Mouse (Mus musculus) lung, postnatal 0 days (tissue): ENCODE data around the gene Gm45021. TPM values are rescaled to one million over a fixed set of nuclear protein-coding genes. Genes with fewer than 3 reads are reported as not detected.
A peak's percentile ranks its signal among the peaks of the same experiment; 100 is the strongest.

ENCODE experiments used
- ATAC-seq: fragments of 200-750 bp; cut with Nextera tagmentation; 2 replicates; pipeline ENCODE4 v1.8.0; 2017; ENCODE audit warnings: moderate library complexity
- DNase-seq: peaks from one replicate; pipeline ENCODE4 v3.0.0-alpha.2; 2016; ENCODE audit warnings: low spot score
- H3K27ac ChIP-seq: fragments of 300-500 bp; sonication (generic); 2 replicates; pipeline ENCODE4 v1.5.1; 2014; ENCODE audit warnings: antibody characterized with exemption, mild to moderate bottlenecking, low read length, mixed read lengths
- H3K27me3 ChIP-seq: fragments of 300-500 bp; sonication (generic); replicated peaks from 2 replicates; pipeline ENCODE4 v1.6.1; 2014; ENCODE audit warnings: low read length, mixed read lengths; ENCODE audit not compliant: insufficient read depth
- H3K36me3 ChIP-seq: fragments of 300-500 bp; sonication (generic); 2 replicates; pipeline ENCODE4 v1.6.1; 2014; ENCODE audit warnings: low read length, mixed read lengths; ENCODE audit not compliant: insufficient read depth
- H3K4me1 ChIP-seq: fragments of 300-500 bp; sonication (generic); 2 replicates; pipeline ENCODE4 v1.6.1; 2014; ENCODE audit warnings: antibody characterized with exemption, low read depth, low read length, mixed read lengths; ENCODE audit not compliant: insufficient read depth
- H3K4me2 ChIP-seq: fragments of 300-500 bp; sonication (generic); replicated peaks from 2 replicates; pipeline ENCODE4 v1.6.1; 2014; ENCODE audit warnings: low read depth, mild to moderate bottlenecking, low read length, moderate library complexity, mixed read lengths
- H3K4me3 ChIP-seq: fragments of 300-500 bp; sonication (generic); 2 replicates; pipeline ENCODE4 v1.5.1; 2014; ENCODE audit warnings: low read depth, low read length
- H3K9ac ChIP-seq: fragments of 300-500 bp; sonication (generic); replicated peaks from 2 replicates; pipeline ENCODE4 v1.6.1; 2014; ENCODE audit warnings: low read depth, mild to moderate bottlenecking
- H3K9me3 ChIP-seq: fragments of 300-500 bp; sonication (generic); 2 replicates; pipeline ENCODE4 v1.6.1; 2016; ENCODE audit warnings: low read length, mixed read lengths
- CTCF ChIP-seq: IDR thresholded peaks from 2 replicates; pipeline ENCODE4 v1.5.1; 2016; ENCODE audit warnings: antibody characterized with exemption, mild to moderate bottlenecking
- EP300 ChIP-seq: IDR thresholded peaks from 2 replicates; pipeline ENCODE4 v1.6.1; 2016; ENCODE audit warnings: antibody characterized with exemption, mild to moderate bottlenecking, control low read depth
- WGBS: fragments of 180-500 bp; shearing (Covaris S2); extraction: QIAGEN DNeasy Blood & Tissue Kit; methylation state at CpG from one replicate; pipeline ENCODE4 v1.1.7; 2014; 5-methylcytosine and 5-hydroxymethylcytosine counted together
- polyA plus RNA-seq: library from polyadenylated mRNA; unstranded; fragments of >200 nt; fragmentation: Nextera tagmentation; extraction: Ambion mirVana; gene quantifications from 2 replicates; pipeline ENCODE4 v1.2.1, GENCODE M21; 2015

Gm45021 gene
- polyA plus RNA-seq, 1 experiment from 2014 or later: not detected

DNA sequence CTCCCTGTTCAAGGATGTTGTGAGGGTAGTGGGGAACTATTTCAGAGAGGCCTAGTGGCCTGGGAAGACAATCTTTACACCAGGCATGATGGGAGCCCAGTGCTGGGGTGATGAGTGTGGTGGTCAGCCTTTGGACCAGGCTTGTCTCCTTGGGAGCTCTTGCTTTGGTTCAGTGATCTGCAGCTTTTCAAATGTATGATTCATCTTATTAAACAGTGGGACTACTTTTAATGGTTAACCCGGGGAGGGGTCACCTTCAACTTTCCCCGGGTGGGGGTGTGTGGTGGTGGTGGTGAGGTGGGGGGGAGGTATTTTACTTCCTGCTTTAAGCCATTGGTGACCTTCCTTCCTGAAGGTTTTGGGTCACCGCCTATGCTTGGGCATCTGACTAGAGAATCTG, 39.0 kb downstream of the Gm45021 start:
- WGBS: 69% methylated on average over 3 of the region's 3 CpGs
- Histone ChIP-seq H3K27ac (no peak overlapping the region), H3K4me1 (peaks cover 8% of the 10 kb centered on the region), H3K27me3 (peaks cover 8% of the 10 kb centered on the region; the same call in 1 of the 2 replicates), H3K36me3 (no peaks in the 10 kb centered on the region), H3K9me3 (no peaks in the 10 kb centered on the region), H3K4me2 (no peak overlapping the region), H3K9ac (no peak overlapping the region), H3K4me3 (no peak overlapping the region)
- TF ChIP-seq CTCF (no peak), EP300 (no peak)
- no peak for DNase-seq
- no peak for ATAC-seq

DNA sequence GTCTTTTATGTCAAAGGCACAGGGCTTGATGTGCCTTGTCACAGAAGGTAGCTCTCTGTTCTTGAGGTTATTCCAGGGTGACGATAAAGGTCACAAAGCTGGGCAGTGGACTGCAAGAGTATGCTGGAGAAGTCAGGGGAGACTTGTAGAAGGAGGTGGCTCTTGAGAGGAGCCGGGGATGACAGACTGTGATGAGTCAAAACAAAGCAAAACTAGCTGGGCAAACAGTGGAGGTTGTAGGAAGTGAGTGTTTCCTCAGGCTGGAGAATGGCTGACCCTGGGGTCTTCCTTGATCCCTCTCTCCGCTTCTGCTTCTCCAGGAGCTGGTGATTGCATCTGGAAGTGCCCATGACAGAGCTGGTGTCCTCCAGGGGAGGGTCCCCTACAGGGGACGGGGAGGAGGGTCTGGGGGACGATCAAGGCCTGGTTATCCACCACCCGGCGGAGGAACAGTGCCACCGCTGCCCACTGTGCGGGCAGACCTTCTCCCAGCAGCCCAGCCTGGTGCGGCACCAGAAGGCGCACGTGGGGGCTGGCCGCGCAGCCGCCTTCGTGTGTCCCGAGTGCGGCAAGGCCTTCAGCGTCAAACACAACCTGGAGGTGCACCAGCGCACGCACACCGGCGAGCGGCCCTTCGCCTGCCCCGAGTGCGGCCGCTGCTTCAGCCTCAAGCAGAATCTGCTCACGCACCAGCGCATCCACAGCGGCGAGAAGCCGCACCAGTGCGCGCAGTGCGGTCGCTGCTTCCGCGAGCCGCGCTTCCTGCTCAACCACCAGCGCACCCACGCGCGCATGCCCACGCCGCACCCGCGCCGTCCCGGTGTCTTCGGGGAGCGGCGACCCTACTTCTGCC, 39.6 kb downstream of the Gm45021 start:
- Histone ChIP-seq H3K4me1 (peaks cover 8% of the 10 kb centered on the region), H3K9ac (no peak overlapping the region), H3K36me3 (no peaks in the 10 kb centered on the region), H3K9me3 (no peaks in the 10 kb centered on the region), H3K27ac (no peak overlapping the region), H3K4me2 (peak overlapping the region; percentile 60), H3K4me3 (peak overlapping the region; percentile 33), H3K27me3 (peaks cover 8% of the 10 kb centered on the region; the same call in 1 of the 2 replicates)
- DNase-seq: no peak
- no peak for TF ChIP-seq EP300
- TF ChIP-seq CTCF: no peak
- WGBS: 8% methylated on average over 44 of the region's 54 CpGs
- no peak for ATAC-seq

DNA sequence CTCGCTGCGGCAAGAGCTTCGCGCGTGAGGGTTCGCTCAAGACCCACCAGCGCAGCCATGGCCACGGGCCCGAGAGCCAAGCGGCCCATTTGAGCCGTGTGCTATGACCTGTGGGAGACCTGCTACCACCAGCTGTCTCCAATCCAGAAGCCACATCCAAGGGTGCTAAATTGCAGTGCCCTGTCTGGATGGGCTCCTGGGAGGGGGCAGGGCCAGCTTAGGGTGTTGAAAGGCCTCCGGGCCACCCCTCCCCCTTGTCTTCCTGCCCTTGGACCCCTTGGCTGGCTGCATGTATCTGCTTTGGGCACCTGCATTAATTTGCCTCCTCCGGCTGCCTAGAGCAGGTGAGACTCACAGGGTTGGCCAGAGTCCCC, 40.2 kb downstream of the Gm45021 start:
- no peaks in the 10 kb centered on the region for H3K36me3 ChIP-seq
- no peak overlapping the region for H3K27ac ChIP-seq
- peaks cover 8% of the 10 kb centered on the region; the same call in 1 of the 2 replicates for H3K27me3 ChIP-seq
- no peaks in the 10 kb centered on the region for H3K9me3 ChIP-seq
- DNase-seq: no peak
- ATAC-seq: no peak
- TF ChIP-seq EP300 (no peak), CTCF (no peak)
- no peak overlapping the region for H3K9ac ChIP-seq
- WGBS: 4% methylated on average over 7 of the region's 13 CpGs
- peak overlapping the region; percentile 33 for H3K4me3 ChIP-seq
- H3K4me1 ChIP-seq: peaks cover 8% of the 10 kb centered on the region
- H3K4me2 ChIP-seq: peak overlapping the region; percentile 60

DNA sequence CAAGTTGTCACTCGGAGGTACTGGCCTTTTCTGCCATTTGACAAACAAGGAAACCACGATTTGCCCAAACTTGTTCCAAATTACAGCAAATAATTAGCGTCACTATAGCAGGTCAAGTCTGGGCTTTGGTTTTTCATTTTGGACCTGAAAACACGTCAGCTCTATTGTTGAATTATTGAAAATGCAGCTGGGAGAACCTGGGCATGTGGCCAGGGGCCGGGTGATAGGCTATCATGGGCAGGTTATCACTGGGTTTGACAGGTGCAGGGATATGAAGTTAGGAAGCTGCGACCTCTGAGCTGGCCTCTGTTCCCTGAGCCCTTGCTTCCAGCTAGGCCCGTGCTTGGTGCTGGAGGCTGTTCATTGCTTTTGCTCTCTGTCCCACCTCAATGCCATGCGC, 41.4 kb downstream of the Gm45021 start:
- TF ChIP-seq EP300 (no peak), CTCF (no peak)
- H3K4me1 ChIP-seq: peaks cover 8% of the 10 kb centered on the region
- H3K36me3 ChIP-seq: no peaks in the 10 kb centered on the region
- H3K4me3 ChIP-seq: no peak overlapping the region
- no peak for DNase-seq
- 84% methylated on average over 8 of the region's 8 CpGs for WGBS
- H3K27me3 ChIP-seq: peaks cover 8% of the 10 kb centered on the region; the same call in 1 of the 2 replicates
- no peak overlapping the region for H3K27ac ChIP-seq
- ATAC-seq: no peak
- H3K9me3 ChIP-seq: no peaks in the 10 kb centered on the region
- no peak overlapping the region for H3K4me2 ChIP-seq
- no peak overlapping the region for H3K9ac ChIP-seq

DNA sequence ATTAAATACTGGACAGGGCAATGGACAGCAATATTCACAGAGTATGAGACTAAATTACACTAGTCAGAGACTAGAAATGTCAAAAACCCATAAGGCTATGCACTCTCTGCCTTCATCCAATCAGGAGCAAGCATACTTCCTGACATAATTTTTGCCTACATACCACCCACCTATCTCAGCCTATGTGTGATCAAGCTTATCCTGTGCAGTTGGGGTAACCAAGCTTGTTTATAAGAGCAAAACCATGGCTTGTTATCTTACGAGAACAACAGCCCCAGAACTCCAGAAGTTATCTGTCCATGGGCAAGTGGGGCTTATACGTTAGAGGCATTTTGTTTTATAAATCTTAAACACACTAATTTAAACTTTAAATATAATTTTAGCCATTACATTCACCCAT, 45.7 kb downstream of the Gm45021 start:
- no peaks in the 10 kb centered on the region for H3K4me1 ChIP-seq
- WGBS: 76% methylated on average over 2 of the region's 2 CpGs
- ATAC-seq (no peak), DNase-seq (no peak)
- H3K36me3 ChIP-seq: no peaks in the 10 kb centered on the region
- no peak overlapping the region for H3K4me2 ChIP-seq
- H3K4me3 ChIP-seq: no peak overlapping the region
- no peak for TF ChIP-seq CTCF
- TF ChIP-seq EP300: no peak
- no peaks in the 10 kb centered on the region for H3K27me3 ChIP-seq
- no peak overlapping the region for H3K9ac ChIP-seq
- no peaks in the 10 kb centered on the region for H3K9me3 ChIP-seq
- no peak overlapping the region for H3K27ac ChIP-seq

DNA sequence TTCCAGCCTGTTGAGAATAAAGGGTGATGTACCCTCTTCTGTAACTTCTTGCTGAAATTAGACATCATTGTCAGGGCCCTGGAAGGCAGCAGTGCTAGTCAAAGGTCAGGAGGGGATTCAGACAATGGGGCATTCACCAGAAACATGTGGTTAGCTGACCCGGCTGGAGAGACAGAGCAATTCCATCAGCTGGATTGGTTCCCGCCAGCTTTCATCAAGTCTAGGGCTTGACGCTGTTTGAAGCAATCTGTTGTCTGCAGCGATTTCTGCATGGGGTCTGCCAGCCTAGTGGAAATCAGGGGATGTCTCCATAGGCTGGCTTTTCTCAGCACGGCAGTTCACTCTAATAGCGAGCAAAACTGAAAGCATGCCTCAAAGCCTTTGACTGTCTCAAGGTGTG, 47.1 kb downstream of the Gm45021 start:
- Histone ChIP-seq H3K9me3 (no peaks in the 10 kb centered on the region), H3K27me3 (no peaks in the 10 kb centered on the region), H3K27ac (no peak overlapping the region), H3K9ac (no peak overlapping the region), H3K4me3 (no peak overlapping the region), H3K4me1 (no peaks in the 10 kb centered on the region), H3K4me2 (no peak overlapping the region), H3K36me3 (no peaks in the 10 kb centered on the region)
- TF ChIP-seq EP300: no peak
- TF ChIP-seq CTCF: no peak
- WGBS: 70% methylated on average over 6 of the region's 6 CpGs
- DNase-seq (no peak), ATAC-seq (no peak)
